Mouse (Mus musculus): ENCODE results near the gene Sh3bp4.

DNA sequence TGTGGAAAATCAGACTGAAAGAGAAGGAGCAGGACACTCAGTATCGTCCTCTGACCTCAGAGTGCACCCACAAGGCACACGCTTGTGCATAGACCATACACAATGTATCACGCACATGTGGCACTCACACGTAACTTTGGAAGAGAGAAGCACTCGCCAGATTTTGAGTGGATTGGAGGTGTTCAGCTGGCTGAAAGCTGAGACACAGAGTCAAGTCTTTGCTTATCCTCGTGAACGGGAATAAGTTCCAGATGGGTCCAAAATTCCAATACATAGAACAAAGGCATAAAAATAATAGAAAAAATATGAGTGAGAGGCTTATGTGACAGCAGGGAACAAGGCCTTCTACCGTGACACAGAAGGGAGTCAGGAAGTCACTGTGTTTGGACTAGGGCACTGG lies 36.6 kb upstream of the Sh3bp4 start:
- TF ChIP-seq CTCF (IDR thresholded peaks at IDR 0.05; ENCODE audit: control insufficient read depth, insufficient read depth, low read length) (no peak), POLR2A (IDR thresholded peaks at IDR 0.05; ENCODE audit: borderline replicate concordance, control insufficient read depth, low read depth, low read length) (no peak)

Data from bone marrow, adult 2 months (tissue).